Mouse (Mus musculus) cerebellum, adult 2 months (tissue): ENCODE measurements around the gene Ptges3.

Experiments
- CTCF ChIP-seq: fragments of 200-500 bp; IDR thresholded peaks from 2 replicates; pipeline ENCODE4 v1.5.1; 2011; ENCODE audit warnings: low read depth, mild to moderate bottlenecking, control low read depth, low read length, moderate library complexity, borderline replicate concordance; ENCODE audit not compliant: insufficient read depth
- POLR2A ChIP-seq: fragments of 200-500 bp; IDR thresholded peaks from 2 replicates; pipeline ENCODE4 v1.6.1; 2011; ENCODE audit warnings: low read length, control low read depth, borderline replicate concordance; ENCODE audit not compliant: insufficient read depth

DNA sequence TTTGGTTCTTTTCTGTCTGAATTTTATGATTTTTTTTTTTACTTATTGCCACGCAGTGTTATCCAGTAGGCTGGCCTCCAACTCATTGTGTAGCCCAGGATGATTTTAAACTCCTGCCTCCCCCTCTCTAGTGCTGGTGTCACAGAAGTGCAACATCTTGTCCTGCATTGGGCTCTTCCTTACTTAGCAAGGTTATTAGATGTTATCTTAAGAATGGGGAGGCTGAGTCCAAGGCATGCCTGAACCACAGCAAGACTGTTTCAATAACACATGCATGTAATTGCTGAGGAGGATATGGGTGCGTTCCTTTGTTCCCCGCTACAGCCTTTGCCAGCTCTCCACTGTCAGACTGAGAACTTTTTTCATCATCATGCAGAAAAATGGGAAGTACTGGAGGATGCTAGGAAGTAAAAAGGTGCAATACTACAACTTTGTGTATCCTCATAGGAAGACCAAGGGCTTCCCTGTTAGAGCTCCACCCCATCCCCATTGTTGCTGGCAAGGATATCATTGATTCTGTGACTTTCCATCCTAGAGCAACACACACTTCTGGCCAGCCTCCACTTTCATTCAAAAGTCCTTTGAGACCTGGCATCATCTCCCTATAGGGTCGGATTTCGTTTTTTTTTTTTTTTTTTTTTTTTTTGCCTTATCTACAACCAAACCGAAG lies 23.2 kb downstream of the Ptges3 start:
- TF ChIP-seq POLR2A (no peak), CTCF (no peak)
